Mouse (Mus musculus) embryonic facial prominence, embryonic 12.5 days (tissue): ENCODE measurements around the gene Cbarp. TPM values are rescaled to one million over a fixed set of nuclear protein-coding genes. Genes with fewer than 3 reads are reported as not detected.
"Not testable (repeated sequence)": the region's sequence is repeated elsewhere in the genome, so short reads cannot be mapped to it uniquely, and the experiment has no call there.

Experiments
- ATAC-seq: fragments of 200-750 bp; cut with Nextera tagmentation; 2 replicates; pipeline ENCODE4 v1.8.0; 2017; ENCODE audit not compliant: insufficient number of reproducible peaks, insufficient read depth, low FRiP score, low TSS enrichment
- H3K27ac ChIP-seq: fragments of 300-500 bp; sonication (generic); 2 replicates; pipeline ENCODE4 v1.5.1; 2016; ENCODE audit warnings: mild to moderate bottlenecking
- H3K27me3 ChIP-seq: fragments of 300-500 bp; sonication (generic); 2 replicates; pipeline ENCODE4 v1.6.1; 2016; ENCODE audit warnings: mild to moderate bottlenecking, moderate library complexity
- H3K36me3 ChIP-seq: fragments of 300-500 bp; sonication (generic); 2 replicates; pipeline ENCODE4 v1.6.1; 2016; ENCODE audit warnings: mild to moderate bottlenecking
- H3K4me1 ChIP-seq: fragments of 300-500 bp; sonication (generic); 2 replicates; pipeline ENCODE4 v1.6.1; 2016
- H3K4me2 ChIP-seq: fragments of 300-500 bp; sonication (generic); replicated peaks from 2 replicates; pipeline ENCODE4 v1.6.1; 2016; ENCODE audit warnings: mild to moderate bottlenecking, moderate library complexity
- H3K4me3 ChIP-seq: fragments of 300-500 bp; sonication (generic); 2 replicates; pipeline ENCODE4 v1.5.1; 2016; ENCODE audit warnings: mild to moderate bottlenecking
- H3K9ac ChIP-seq: fragments of 300-500 bp; sonication (generic); 2 replicates; pipeline ENCODE4 v1.6.1; 2016; ENCODE audit warnings: mild to moderate bottlenecking, moderate library complexity
- H3K9me3 ChIP-seq: fragments of 300-500 bp; sonication (generic); 2 replicates; pipeline ENCODE4 v1.6.1; 2016; ENCODE audit warnings: mild to moderate bottlenecking, moderate library complexity
- WGBS: fragments of 180-500 bp; shearing (Covaris S2); methylation state at CpG from one replicate; pipeline ENCODE4 v1.1.7; 2016; 5-methylcytosine and 5-hydroxymethylcytosine counted together
- polyA plus RNA-seq: library from polyadenylated mRNA; unstranded; fragments of >200 nt; fragmentation: Nextera tagmentation; extraction: Ambion mirVana; gene quantifications from 2 replicates; pipeline ENCODE4 v1.2.1, GENCODE M21; 2016

The Cbarp gene
- polyA plus RNA-seq, 1 experiment from 2014 or later = 8.5 TPM

DNA sequence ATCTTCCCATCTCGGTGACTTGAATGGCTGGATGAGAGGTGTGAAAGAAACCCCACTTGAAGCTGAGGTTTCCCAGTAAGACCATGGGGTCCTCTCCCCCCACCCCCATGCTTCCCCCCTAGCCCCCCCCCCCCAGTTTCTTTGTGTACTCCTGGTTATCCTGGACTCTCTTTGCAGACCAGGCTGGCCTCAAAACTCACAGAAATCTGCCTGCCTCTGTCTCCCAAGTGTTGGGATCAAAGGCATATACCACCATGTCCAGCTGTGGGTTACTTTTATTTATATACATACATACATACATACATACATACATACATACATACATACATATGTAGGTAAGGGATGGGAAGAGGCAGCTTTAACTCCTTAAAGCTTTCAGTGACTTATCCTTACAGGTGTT lies 28.4 kb upstream of the Cbarp start:
- ATAC-seq = no peak
- H3K4me1 ChIP-seq = peaks cover 46% of the 10 kb centered on the region
- H3K27me3 ChIP-seq = no peaks in the 10 kb centered on the region
- WGBS = 80% methylated on average over 1 of the region's 1 CpGs
- H3K4me3 ChIP-seq = peak overlapping the region; percentile 64
- H3K4me2 ChIP-seq = peak overlapping the region; percentile 67
- H3K36me3 ChIP-seq = peaks cover 27% of the 10 kb centered on the region
- peak overlapping the region; percentile 98; the same call in 1 of the 2 replicates for H3K27ac ChIP-seq
- peak overlapping the region; percentile 94 for H3K9ac ChIP-seq
- H3K9me3 ChIP-seq = no peaks in the 10 kb centered on the region

GRCm38 (mm10) chr10:80168038-80168661 lies 27.5 kb upstream of the Cbarp start:
- Histone ChIP-seq H3K4me2 (peak overlapping the region; percentile 67), H3K4me1 (peaks cover 46% of the 10 kb centered on the region), H3K4me3 (peak overlapping the region; percentile 64), H3K27ac (peak overlapping the region; percentile 98), H3K9me3 (no peaks in the 10 kb centered on the region), H3K27me3 (no peaks in the 10 kb centered on the region), H3K9ac (peak overlapping the region; percentile 94), H3K36me3 (peaks cover 27% of the 10 kb centered on the region)
- no peak; the same call in 1 of the 2 replicates for ATAC-seq
- under 1% methylated on average over 48 of the region's 48 CpGs for WGBS

GRCm38 (mm10) chr10:80167460-80168037 lies 26.9 kb upstream of the Cbarp start:
- Histone ChIP-seq H3K36me3 (peaks cover 27% of the 10 kb centered on the region), H3K4me2 (peak overlapping the region; percentile 67), H3K4me3 (peak overlapping the region; percentile 64), H3K27me3 (no peaks in the 10 kb centered on the region), H3K9ac (peak overlapping the region; percentile 94), H3K9me3 (no peaks in the 10 kb centered on the region), H3K4me1 (peaks cover 47% of the 10 kb centered on the region), H3K27ac (peak overlapping the region; percentile 98)
- under 1% methylated on average over 55 of the region's 55 CpGs for WGBS
- peak; percentile 78 for ATAC-seq

- not testable (repeated sequence) for H3K27me3 ChIP-seq, ATAC-seq, H3K9me3 ChIP-seq
- 90% methylated on average over 4 of the region's 4 CpGs for WGBS
- H3K36me3 ChIP-seq = peaks cover 14% of the 10 kb centered on the region
- H3K27ac ChIP-seq = peak overlapping the region; percentile 61
- H3K4me1 ChIP-seq = peaks cover 52% of the 10 kb centered on the region
- H3K4me2 ChIP-seq = peak overlapping the region; percentile 81; the same call in 1 of the 2 replicates
- peak overlapping the region; percentile 31 for H3K9ac ChIP-seq
- peak overlapping the region; percentile 12 for H3K4me3 ChIP-seq
Observed at GRCm38 (mm10) chr10:80166136-80166535, 25.5 kb upstream of the Cbarp start.

GRCm38 (mm10) chr10:80165392-80166128 lies 24.9 kb upstream of the Cbarp start, which contains the start of gene Cirbp:
Cirbp (plus strand) TSS chr10:80165985.
- no peak for ATAC-seq
- peak within 1 kb of the TSS; percentile 75 for H3K27ac ChIP-seq

GRCm38 (mm10) chr10:80164998-80165344 lies 24.3 kb upstream of the Cbarp start:
- H3K36me3 ChIP-seq = peaks cover 3% of the 10 kb centered on the region
- under 1% methylated on average over 17 of the region's 17 CpGs for WGBS
- H3K27ac ChIP-seq = peak overlapping the region; percentile 61; the same call in 1 of the 2 replicates
- H3K27me3 ChIP-seq = no peaks in the 10 kb centered on the region
- H3K4me1 ChIP-seq = peaks cover 59% of the 10 kb centered on the region
- peak overlapping the region; percentile 81 for H3K4me2 ChIP-seq
- no peaks in the 10 kb centered on the region for H3K9me3 ChIP-seq
- ATAC-seq = peak; percentile 31; the same call in 1 of the 2 replicates
- H3K4me3 ChIP-seq = peak overlapping the region; percentile 33
- peak overlapping the region; percentile 42; the same call in 1 of the 2 replicates for H3K9ac ChIP-seq

More at GRCm38 (mm10) chr10:80165392-80166128, 24.9 kb upstream of the Cbarp start, which contains the start of gene Cirbp:
- Histone ChIP-seq H3K4me3 (peak within 1 kb of the TSS; percentile 64), H3K36me3 (peaks cover 9% of the 10 kb centered on the region), H3K27me3 (no peaks in the 10 kb centered on the region), H3K4me2 (peak within 1 kb of the TSS; percentile 81), H3K9me3 (no peaks in the 10 kb centered on the region), H3K4me1 (peaks cover 58% of the 10 kb centered on the region), H3K9ac (peak within 1 kb of the TSS; percentile 42)
- WGBS = 16% methylated on average over 20 of the region's 20 CpGs

DNA sequence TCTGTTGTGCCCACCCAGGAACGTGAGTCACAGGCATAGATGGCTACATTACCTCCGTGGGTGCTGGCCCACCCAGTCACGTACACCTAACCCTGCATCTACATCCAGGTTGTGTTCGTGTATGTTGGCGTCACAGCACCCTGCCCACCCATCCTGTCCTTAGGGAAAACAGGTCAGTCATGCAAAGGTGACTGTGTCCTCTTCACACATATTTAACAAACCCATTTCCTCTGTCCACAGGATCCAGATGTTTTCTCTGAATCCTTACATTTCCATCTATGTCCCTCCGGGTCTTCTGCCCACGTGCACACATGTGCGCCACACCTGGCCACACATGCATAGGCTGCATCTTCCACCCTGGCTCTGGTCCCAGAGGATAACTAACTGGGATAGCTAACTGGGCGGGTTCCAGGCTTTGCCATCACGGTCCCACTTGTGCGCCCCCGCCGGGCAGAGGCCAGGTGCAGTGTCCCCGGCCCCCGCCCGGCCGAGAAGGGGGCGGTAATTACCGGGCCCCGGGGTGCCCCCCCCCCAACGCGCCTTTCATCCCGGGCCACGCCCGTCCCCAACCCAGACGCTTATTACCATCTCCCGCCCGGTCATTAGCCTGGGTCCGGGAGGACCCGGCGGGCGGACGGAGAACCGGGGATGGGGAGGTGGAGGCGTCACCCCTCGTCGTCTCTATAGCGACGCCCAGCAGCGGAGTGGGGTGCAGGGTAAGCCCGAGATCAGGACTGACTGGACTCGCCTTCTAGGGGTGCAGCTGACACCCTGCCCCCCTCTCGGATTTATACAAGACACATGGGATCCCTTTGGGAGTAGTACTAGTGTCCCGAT lies 23.7 kb upstream of the Cbarp start:
- no peak for ATAC-seq

GRCm38 (mm10) chr10:80163721-80164120 lies 23.1 kb upstream of the Cbarp start:
- no peak overlapping the region for H3K4me3 ChIP-seq
- peaks cover 59% of the 10 kb centered on the region for H3K4me1 ChIP-seq
- H3K36me3 ChIP-seq = no peaks in the 10 kb centered on the region
- H3K27me3 ChIP-seq = no peaks in the 10 kb centered on the region
- 70% methylated on average over 8 of the region's 8 CpGs for WGBS
- H3K9ac ChIP-seq = no peak overlapping the region
- no peak overlapping the region for H3K4me2 ChIP-seq
- no peak for ATAC-seq
- no peaks in the 10 kb centered on the region for H3K9me3 ChIP-seq
- H3K27ac ChIP-seq = no peak overlapping the region

More for the DNA sequence above, 23.7 kb upstream of the Cbarp start:
- peak overlapping the region; percentile 47; the same call in 1 of the 2 replicates for H3K27ac ChIP-seq
- peak overlapping the region; percentile 81 for H3K4me2 ChIP-seq
- H3K36me3 ChIP-seq = no peaks in the 10 kb centered on the region
- WGBS = 9% methylated on average over 44 of the region's 44 CpGs
- H3K9ac ChIP-seq = peak overlapping the region; percentile 42; the same call in 1 of the 2 replicates
- peaks cover 59% of the 10 kb centered on the region for H3K4me1 ChIP-seq
- H3K9me3 ChIP-seq = no peaks in the 10 kb centered on the region
- peak overlapping the region; percentile 33 for H3K4me3 ChIP-seq
- no peaks in the 10 kb centered on the region for H3K27me3 ChIP-seq

- ATAC-seq = no peak
- Histone ChIP-seq H3K4me3 (no peak overlapping the region), H3K27me3 (no peaks in the 10 kb centered on the region), H3K9me3 (no peaks in the 10 kb centered on the region), H3K9ac (no peak overlapping the region), H3K27ac (no peak overlapping the region; the same call in 1 of the 2 replicates), H3K4me2 (no peak overlapping the region), H3K4me1 (peaks cover 64% of the 10 kb centered on the region), H3K36me3 (no peaks in the 10 kb centered on the region)
- 55% methylated on average over 6 of the region's 6 CpGs for WGBS
Observed at GRCm38 (mm10) chr10:80162716-80163299, 22.2 kb upstream of the Cbarp start.

- Histone ChIP-seq H3K9me3 (no peaks in the 10 kb centered on the region), H3K4me2 (peak overlapping the region; percentile 62; the same call in 1 of the 2 replicates), H3K27ac (peak overlapping the region; percentile 93), H3K9ac (peak overlapping the region; percentile 45; the same call in 1 of the 2 replicates), H3K4me3 (no peak overlapping the region), H3K36me3 (peaks cover 5% of the 10 kb centered on the region), H3K27me3 (no peaks in the 10 kb centered on the region), H3K4me1 (peaks cover 67% of the 10 kb centered on the region)
- 58% methylated on average over 3 of the region's 3 CpGs for WGBS
- no peak for ATAC-seq
Observed at GRCm38 (mm10) chr10:80162243-80162608, 21.6 kb upstream of the Cbarp start.
